15 mouse cellular contexts compared by ENCODE assay signal in the genomic region with DNA sequence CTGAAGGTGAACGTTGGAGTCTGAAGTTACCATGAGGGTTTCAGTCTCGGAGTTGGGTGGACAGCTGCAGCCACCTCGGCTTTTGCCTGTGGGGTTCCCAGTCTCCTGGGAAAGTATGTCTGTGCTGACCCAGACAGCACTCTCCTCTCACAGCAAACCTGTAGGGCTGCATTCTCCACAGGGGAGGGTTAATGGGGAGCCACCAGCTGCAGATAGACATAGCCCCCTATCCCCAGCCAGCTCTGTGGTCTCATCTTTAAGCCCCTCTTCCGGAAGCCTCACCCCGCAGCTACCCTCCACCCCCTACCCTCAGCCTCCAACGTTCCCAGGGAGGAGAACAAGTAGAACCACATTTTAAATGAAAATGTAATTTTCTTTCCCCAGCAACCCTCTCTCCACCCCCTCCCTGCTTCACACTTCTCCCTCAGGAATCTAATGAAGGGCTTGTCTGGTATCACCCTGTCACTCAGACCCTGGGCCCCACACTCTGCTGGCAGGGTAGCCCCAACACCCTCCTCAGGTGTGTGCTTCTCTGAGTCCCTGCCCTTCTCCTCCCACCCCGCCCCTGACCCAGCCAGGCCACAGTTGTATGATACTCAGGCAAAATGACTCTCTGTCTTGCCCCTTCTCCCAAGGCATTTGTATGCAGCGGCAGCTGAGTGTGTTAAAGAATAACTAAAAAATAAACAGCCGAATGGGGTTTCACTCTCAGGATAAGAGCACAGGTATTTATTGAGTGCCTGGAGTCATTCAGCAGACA. TPM values are rescaled to one million over a fixed set of nuclear protein-coding genes. Genes with fewer than 3 reads are reported as not detected.
A peak's percentile ranks its signal among the peaks of the same experiment; 100 is the strongest.
DNase-seq lines count a peak whose midpoint lies in the region; ATAC-seq and TF ChIP-seq lines count a peak whose summit lies in the region.
"Had no signal": no experiment of that assay in that cellular context is flagged by ENCODE, and none has a peak within 500 bp of the region (broad histone marks: within the 10 kb centered on the region; RNA-seq: fewer than 3 reads in every experiment).

No protein-coding gene starts in this region.

- H3K27ac ChIP-seq in lung, postnatal 0 days (ENCODE audit: low read length), result peak overlapping the region; percentile 73
- no peak overlapping the region for H3K27ac ChIP-seq in intestine, postnatal 0 days (ENCODE audit: low read depth, low read length)
- H3K27ac ChIP-seq: forebrain, embryonic 12.5 days; heart, embryonic 15.5 days; hindbrain, embryonic 14.5 days; neural tube, embryonic 15.5 days had no signal

- DNase-seq in lung, postnatal 0 days (ENCODE audit: low spot score), result peak; percentile 79
- DNase-seq in lung, postnatal 14 days, result no peak
- DNase-seq in kidney, postnatal 36 days, result peak; percentile 40 to 58
- DNase-seq in frontal cortex, postnatal 36 days (ENCODE audit: low spot score in 2 of 2), result no peak
- no peak for DNase-seq in layer of hippocampus, postnatal 14 days (ENCODE audit: low spot score in 2 of 2)
- no peak for DNase-seq in layer of hippocampus, postnatal 10 days (ENCODE audit: low spot score in 2 of 2)
- DNase-seq: cerebellum, adult 18-20 months; gastrocnemius, postnatal 10 days; right cerebral cortex, adult 18-20 months; thymus, postnatal 36 days had no signal

- H3K4me2 ChIP-seq in lung, postnatal 0 days (replicated peaks; ENCODE audit: low read depth, low read length), result no peak overlapping the region
- H3K4me2 ChIP-seq in intestine, postnatal 0 days (replicated peaks; ENCODE audit: low read depth), result no peak overlapping the region
- H3K4me2 ChIP-seq: forebrain, embryonic 12.5 days; heart, embryonic 15.5 days; hindbrain, embryonic 14.5 days; neural tube, embryonic 15.5 days had no signal

- H3K27me3 ChIP-seq in lung, postnatal 0 days (replicated peaks; ENCODE audit: insufficient read depth, low read length), result no peaks in the 10 kb centered on the region
- no peaks in the 10 kb centered on the region for H3K27me3 ChIP-seq in intestine, postnatal 0 days (replicated peaks; ENCODE audit: control insufficient read depth, insufficient read depth, low read length)
- H3K27me3 ChIP-seq: heart, embryonic 15.5 days; neural tube, embryonic 15.5 days had no signal

- H3K9me3 ChIP-seq in lung, postnatal 0 days (ENCODE audit: low read length), result no peaks in the 10 kb centered on the region
- H3K9me3 ChIP-seq in intestine, postnatal 0 days (ENCODE audit: control insufficient read depth), result no peaks in the 10 kb centered on the region
- H3K9me3 ChIP-seq: forebrain, embryonic 12.5 days; heart, embryonic 15.5 days; neural tube, embryonic 15.5 days had no signal

- peaks cover 4% of the 10 kb centered on the region; the same call in 1 of the 2 replicates for H3K4me1 ChIP-seq in lung, postnatal 0 days (ENCODE audit: insufficient read depth, low read depth, low read length)
- H3K4me1 ChIP-seq in intestine, postnatal 0 days (replicated peaks; ENCODE audit: control insufficient read depth, insufficient read depth, low read length), result no peaks in the 10 kb centered on the region
- H3K4me1 ChIP-seq: heart, embryonic 15.5 days; neural tube, embryonic 15.5 days had no signal

- no peaks in the 10 kb centered on the region for H3K36me3 ChIP-seq in lung, postnatal 0 days (ENCODE audit: insufficient read depth, low read length)
- H3K36me3 ChIP-seq in intestine, postnatal 0 days (ENCODE audit: control insufficient read depth, insufficient read depth), result no peaks in the 10 kb centered on the region
- H3K36me3 ChIP-seq: forebrain, embryonic 12.5 days; heart, embryonic 15.5 days; neural tube, embryonic 15.5 days had no signal

- TF ChIP-seq EP300 in lung, postnatal 0 days (IDR thresholded peaks at IDR 0.05), result peak; percentile 82

- H3K9ac ChIP-seq in lung, postnatal 0 days (replicated peaks; ENCODE audit: low read depth), result no peak overlapping the region
- H3K9ac ChIP-seq in intestine, postnatal 0 days (ENCODE audit: low read depth, low read length), result no peak overlapping the region
- H3K9ac ChIP-seq: forebrain, embryonic 12.5 days; heart, embryonic 15.5 days; hindbrain, embryonic 14.5 days; neural tube, embryonic 15.5 days had no signal

- TF ChIP-seq CTCF in lung, postnatal 0 days (IDR thresholded peaks at IDR 0.05), result no peak
- TF ChIP-seq CTCF in intestine, postnatal 0 days (IDR thresholded peaks at IDR 0.05; ENCODE audit: low read depth), result no peak

- WGBS in lung, postnatal 0 days, result 39% methylated on average over 9 of the region's 9 CpGs
- 30% methylated on average over 9 of the region's 9 CpGs for WGBS in intestine, postnatal 0 days

- ATAC-seq in lung, postnatal 0 days, result peak; percentile 95
- ATAC-seq in intestine, postnatal 0 days, result peak; percentile 54; the same call in 1 of the 2 replicates

- H3K4me3 ChIP-seq in lung, postnatal 0 days (ENCODE audit: low read depth, low read length), result no peak overlapping the region
- H3K4me3 ChIP-seq in intestine, postnatal 0 days (ENCODE audit: low read depth, low read length), result no peak overlapping the region
- H3K4me3 ChIP-seq: forebrain, embryonic 12.5 days; heart, embryonic 15.5 days; neural tube, embryonic 15.5 days had no signal

RNA-seq across cellular contexts. Expression of a gene that starts 14.4 kb away (rescaled TPM):
- polyA plus RNA-seq in lung, postnatal 0 days (2015; fragmentation: Nextera tagmentation; extraction: Ambion mirVana), result 2.3 and 2.5 TPM in 2 replicates
- polyA plus RNA-seq in intestine, postnatal 0 days (2015; fragmentation: Nextera tagmentation; extraction: Ambion mirVana), result 0.56 and 0.92 TPM in 2 replicates
- 1 to 10 TPM; 2.6 to 6.6 TPM for total RNA-seq in layer of hippocampus, postnatal 14 days (2021)
- total RNA-seq in layer of hippocampus, postnatal 10 days (2021), result 1 to 10 TPM; 1.6 to 1.7 TPM

Comparison
In these comparisons a context has a peak if more than half of its experiments do, and no peak if none do; other contexts are left out.
1. DNase-seq: peak in lung, postnatal 0 days (single experiment) and kidney, postnatal 36 days (2 of 2); none in lung, postnatal 14 days (single experiment), frontal cortex, postnatal 36 days (0 of 2), layer of hippocampus, postnatal 14 days (0 of 2) and layer of hippocampus, postnatal 10 days (0 of 2).